Mouse (Mus musculus) kidney, adult 2 months (tissue): ENCODE data around the gene Pmepa1. TPM values are rescaled to one million over a fixed set of nuclear protein-coding genes. Genes with fewer than 3 reads are reported as not detected.

Source experiments
- DNase-seq: peaks from one replicate; pipeline ENCODE4 v3.0.0; 2021
- H3K27ac ChIP-seq: fragments of 200-500 bp; 2 replicates; pipeline ENCODE4 v1.5.1; 2012; ENCODE audit warnings: low read depth, low read length, control low read depth, inconsistent platforms; ENCODE audit not compliant: insufficient read depth
- H3K27me3 ChIP-seq: fragments of 200-500 bp; replicated peaks from 2 replicates; pipeline ENCODE4 v1.6.1; 2012; ENCODE audit warnings: mild to moderate bottlenecking, moderate library complexity, low read length, inconsistent platforms; ENCODE audit not compliant: control insufficient read depth, insufficient read depth
- H3K36me3 ChIP-seq: fragments of 200-500 bp; 2 replicates; pipeline ENCODE4 v1.6.1; 2012; ENCODE audit warnings: mild to moderate bottlenecking, moderate library complexity, low read length, inconsistent platforms; ENCODE audit not compliant: control insufficient read depth, insufficient read depth
- H3K4me1 ChIP-seq: fragments of 200-500 bp; 2 replicates; pipeline ENCODE4 v1.6.1; 2011; ENCODE audit warnings: low read length; ENCODE audit not compliant: control insufficient read depth, insufficient read depth
- H3K4me3 ChIP-seq: fragments of 200-500 bp; 2 replicates; pipeline ENCODE4 v1.5.1; 2011; ENCODE audit warnings: mild to moderate bottlenecking, low read depth, low read length, control low read depth; ENCODE audit not compliant: insufficient read depth
- CTCF ChIP-seq: fragments of 200-500 bp; conservative IDR thresholded peaks from 2 replicates; pipeline ENCODE4 v1.5.1; 2011; ENCODE audit warnings: low read depth, mild to moderate bottlenecking, control low read depth, low read length, moderate library complexity, mixed read lengths; ENCODE audit not compliant: insufficient read depth, insufficient read length
- POLR2A ChIP-seq: fragments of 200-500 bp; IDR thresholded peaks from one replicate; pipeline ENCODE4 v1.6.1; 2011; ENCODE audit warnings: low read depth, low read length, control low read depth
- WGBS: fragments of 180-500 bp; shearing (Covaris S2); methylation state at CpG from one replicate; pipeline ENCODE4 v1.1.7; 2018; 5-methylcytosine and 5-hydroxymethylcytosine counted together
- polyA plus RNA-seq: library from polyadenylated mRNA; depleted of rRNA; stranded (reverse); fragments of >200 nt; gene quantifications from 2 replicates; pipeline ENCODE4 v1.2.3, GENCODE M21; 2012

Gene Pmepa1
- polyA plus RNA-seq, 1 experiment: 35.6 TPM

GRCm38 (mm10) chr2:173258459-173259091 lies 17.8 kb downstream of the Pmepa1 start:
- Histone ChIP-seq H3K36me3 (no peaks in the 10 kb centered on the region), H3K27ac (no peak overlapping the region), H3K27me3 (no peaks in the 10 kb centered on the region), H3K4me3 (no peak overlapping the region), H3K4me1 (peaks cover 71% of the 10 kb centered on the region)
- TF ChIP-seq CTCF (no peak), POLR2A (no peak)
- 34% methylated on average over 9 of the region's 9 CpGs for WGBS
- peak; percentile 43 for DNase-seq

- peak; percentile 96 for DNase-seq
- TF ChIP-seq CTCF: no peak
- H3K4me3 ChIP-seq: no peak overlapping the region
- 0 out of 2 replicates have a peak overlapping the region, but pooled peaks have one; percentile 9 for H3K27ac ChIP-seq
- peaks cover 70% of the 10 kb centered on the region for H3K4me1 ChIP-seq
- H3K36me3 ChIP-seq: no peaks in the 10 kb centered on the region
- WGBS: 22% methylated on average over 7 of the region's 7 CpGs
- H3K27me3 ChIP-seq: no peaks in the 10 kb centered on the region
These were observed 18.7 kb downstream of the Pmepa1 start for GRCm38 (mm10) chr2:173257610-173258009.

DNA sequence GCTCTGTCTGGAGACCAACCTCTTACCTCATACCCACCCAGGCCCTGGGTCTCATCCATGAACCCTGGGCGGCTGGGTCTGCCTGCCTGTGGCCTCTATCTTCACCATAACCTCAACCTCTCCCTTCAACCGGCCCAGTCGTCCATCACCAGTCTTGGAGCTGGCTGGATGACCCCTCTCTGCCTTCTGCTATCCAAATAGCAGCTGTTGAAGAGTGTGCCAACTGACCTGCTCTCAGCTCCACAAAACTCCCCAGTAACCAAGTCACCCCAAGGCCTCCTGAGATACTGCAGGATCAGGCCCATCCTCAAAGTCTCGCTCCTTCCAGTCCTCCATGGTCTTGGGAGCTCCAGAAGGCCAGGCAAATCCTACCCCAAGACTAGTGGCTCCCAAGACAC lies 19.8 kb downstream of the Pmepa1 start:
- Histone ChIP-seq H3K36me3 (no peaks in the 10 kb centered on the region), H3K27ac (no peak overlapping the region), H3K27me3 (no peaks in the 10 kb centered on the region), H3K4me1 (peaks cover 73% of the 10 kb centered on the region), H3K4me3 (no peak overlapping the region)
- 66% methylated on average over 4 of the region's 4 CpGs for WGBS
- no peak for DNase-seq
- no peak for TF ChIP-seq CTCF

DNA sequence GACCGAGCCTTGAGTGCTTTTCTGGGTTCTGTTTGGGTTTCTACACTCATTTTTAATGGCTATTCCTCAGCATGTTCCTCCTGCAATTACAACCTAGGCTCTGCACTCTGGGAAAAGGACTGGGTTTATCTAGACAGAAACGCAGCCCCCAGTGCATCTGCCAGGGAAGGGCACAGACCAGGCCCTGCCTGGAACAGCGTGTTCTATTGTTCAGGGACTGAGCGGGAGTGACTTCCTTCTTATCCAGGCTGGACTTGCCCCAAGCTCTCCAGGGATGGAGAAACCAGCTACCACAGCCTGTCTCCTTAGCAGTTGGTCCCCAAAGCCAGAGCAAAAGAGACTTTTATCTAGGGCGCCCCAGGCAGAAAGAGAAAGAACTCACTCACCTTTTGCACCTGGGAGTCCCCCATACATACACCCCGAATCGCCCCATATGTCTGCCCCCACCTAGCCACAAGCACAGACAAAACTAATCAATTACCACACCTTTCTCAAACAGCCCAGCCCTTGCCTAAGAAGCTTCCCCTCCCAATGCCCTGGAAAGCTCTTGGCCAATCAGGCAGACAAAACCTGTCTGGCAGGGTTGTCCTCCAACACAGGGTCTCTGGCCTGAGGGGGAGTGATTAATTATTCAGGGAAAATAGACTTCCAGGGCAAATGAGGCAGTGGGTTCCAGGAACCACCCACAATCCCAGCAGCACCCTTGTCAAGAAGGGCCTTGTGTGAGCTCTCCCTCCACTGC lies 20.4 kb downstream of the Pmepa1 start:
- Histone ChIP-seq H3K4me3 (no peak overlapping the region), H3K27me3 (no peaks in the 10 kb centered on the region), H3K27ac (no peak overlapping the region), H3K36me3 (no peaks in the 10 kb centered on the region), H3K4me1 (peaks cover 73% of the 10 kb centered on the region)
- TF ChIP-seq POLR2A (no peak), CTCF (no peak)
- 66% methylated on average over 7 of the region's 7 CpGs for WGBS
- DNase-seq: no peak

- TF ChIP-seq POLR2A: no peak
- no peak for TF ChIP-seq CTCF
- DNase-seq: peak; percentile 82
- Histone ChIP-seq H3K36me3 (no peaks in the 10 kb centered on the region), H3K27ac (peak overlapping the region; percentile 69), H3K4me1 (peaks cover 74% of the 10 kb centered on the region), H3K4me3 (0 out of 2 replicates have a peak overlapping the region, but pooled peaks have one; percentile 6), H3K27me3 (no peaks in the 10 kb centered on the region)
- 32% methylated on average over 26 of the region's 26 CpGs for WGBS
These were observed 22.3 kb downstream of the Pmepa1 start for GRCm38 (mm10) chr2:173253761-173254662.

DNA sequence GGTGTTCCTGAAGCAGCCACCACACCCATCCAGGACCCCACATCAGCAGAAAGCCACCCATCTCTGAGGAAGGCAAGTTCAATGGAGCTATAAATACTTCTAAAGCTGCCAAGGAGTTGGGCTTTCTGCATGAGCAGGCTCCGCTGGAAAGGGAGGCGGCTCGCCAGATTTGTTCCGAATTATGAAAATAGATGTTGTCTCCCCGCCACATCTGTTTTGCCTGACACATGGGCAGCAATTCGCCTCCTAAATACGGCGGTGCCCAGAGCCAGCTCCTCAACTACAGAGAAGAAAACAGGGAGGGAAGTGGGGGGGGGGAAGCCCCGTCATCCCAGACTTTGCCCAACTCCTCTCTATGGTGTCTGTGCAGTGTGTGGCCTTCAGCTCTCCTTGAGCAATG lies 24.7 kb downstream of the Pmepa1 start:
- DNase-seq: peak; percentile 59
- Histone ChIP-seq H3K27ac (peak overlapping the region; percentile 6; the same call in 1 of the 2 replicates), H3K4me1 (peaks cover 55% of the 10 kb centered on the region)

GRCm38 (mm10) chr2:173251133-173251532 lies 25.2 kb downstream of the Pmepa1 start:
- H3K27ac ChIP-seq: peak overlapping the region; percentile 6; the same call in 1 of the 2 replicates
- peaks cover 50% of the 10 kb centered on the region for H3K4me1 ChIP-seq
- peak; percentile 53 for DNase-seq
- 23% methylated on average over 7 of the region's 7 CpGs for WGBS
- no peak overlapping the region for H3K4me3 ChIP-seq
- no peaks in the 10 kb centered on the region for H3K27me3 ChIP-seq
- no peaks in the 10 kb centered on the region for H3K36me3 ChIP-seq
- TF ChIP-seq CTCF: no peak
- no peak for TF ChIP-seq POLR2A

More for the DNA sequence above, 24.7 kb downstream of the Pmepa1 start:
- no peak for TF ChIP-seq POLR2A
- no peak for TF ChIP-seq CTCF
- WGBS: 19% methylated on average over 9 of the region's 9 CpGs
- H3K4me3 ChIP-seq: no peak overlapping the region
- no peaks in the 10 kb centered on the region for H3K36me3 ChIP-seq
- no peaks in the 10 kb centered on the region for H3K27me3 ChIP-seq
